Mouse (Mus musculus) embryonic stem cell, embryonic (primary cell): Measurements from ENCODE around the gene Gsdme.

ENCODE experiments used
- CTCF ChIA-PET, 4 experiments: fragments of 300-600 bp in 2 of 4; fragments of 350-600 bp in 2 of 4; sonication (Branson Sonifier 250); formaldehyde crosslinking; loops; one replicate each; lab custom pipeline; 2022; ENCODE audit warnings: inconsistent platforms in 2 of 4; lab: Charles Lee
- POLR2A ChIA-PET, 4 experiments: fragments of 300-600 bp in 2 of 4; fragments of 350-600 bp in 2 of 4; sonication (Branson Sonifier 250); formaldehyde crosslinking; loops; one replicate each; lab custom pipeline; 2022; ENCODE audit warnings: antibody characterized with exemption in 4 of 4, inconsistent platforms in 1 of 4; lab: Charles Lee

The Gsdme gene

GRCm38 (mm10) chr6:50261201-50261921 is 2.3 kb downstream of the Gsdme start:
- ChIA-PET POLR2A (interaction anchor here in 2 of 4 experiments (0.7 to 4.1 kb wide), 9 partner anchors 9 to 194 kb away, joined by 3 to 19 read pairs (median 3); partner anchors contain the start of gene Osbpl3 (in 1 of the 2)), CTCF (interaction anchor here in 3 of 4 experiments (0.6 to 2.3 kb wide), 6 partner anchors 33 to 734 kb away, joined by 3 to 10 read pairs (median 4); no protein-coding TSS in a partner anchor)

- CTCF ChIA-PET: interaction anchor here in 2 of 4 experiments (0.7 to 1.0 kb wide), 2 partner anchors 21 to 22 kb away, joined by 3 to 4 read pairs; no protein-coding TSS in a partner anchor
- POLR2A ChIA-PET: interaction anchor here in 2 of 4 experiments (0.5 to 0.7 kb wide), 2 partner anchors 26 to 830 kb away, joined by 3 read pairs; no protein-coding TSS in a partner anchor
These were observed 8.3 kb downstream of the Gsdme start for GRCm38 (mm10) chr6:50255356-50255755.

- POLR2A ChIA-PET: no interaction called here
- CTCF ChIA-PET: interaction anchor here in 1 of 4 experiments (1.0 kb wide), 1 partner anchor 22 kb away, joined by 3 read pairs; no protein-coding TSS in a partner anchor
These were observed 8.9 kb downstream of the Gsdme start for GRCm38 (mm10) chr6:50254723-50255184.

GRCm38 (mm10) chr6:50252690-50253089 is 11.0 kb downstream of the Gsdme start:
- ChIA-PET CTCF (no interaction called here), POLR2A (interaction anchor here in 1 of 4 experiments (1.2 kb wide), 1 partner anchor 9 kb away, joined by 3 read pairs; no protein-coding TSS in a partner anchor)

DNA sequence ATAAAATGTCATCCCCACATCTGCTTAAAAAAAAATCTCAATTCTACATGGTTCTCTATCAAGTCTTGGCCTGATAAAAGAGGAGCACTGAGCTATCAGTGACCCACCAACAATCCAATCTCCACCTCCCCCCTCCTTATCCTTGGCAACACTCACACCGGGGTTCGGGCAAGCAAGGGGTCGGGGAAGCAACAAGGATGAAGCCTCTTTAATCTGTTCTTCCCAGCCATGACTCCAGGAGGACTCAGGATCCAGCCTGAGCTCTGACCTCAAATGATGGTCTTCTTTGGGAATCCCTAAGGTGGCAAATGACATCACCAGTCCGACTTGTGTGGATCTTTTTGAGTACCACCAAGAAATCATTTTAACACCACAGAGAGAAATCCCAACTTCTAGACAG is 15.9 kb downstream of the Gsdme start:
- CTCF ChIA-PET: no interaction called here
- POLR2A ChIA-PET: interaction anchor here in 1 of 4 experiments (1.5 kb wide), 1 partner anchor 13 kb away, joined by 3 read pairs; no protein-coding TSS in a partner anchor

DNA sequence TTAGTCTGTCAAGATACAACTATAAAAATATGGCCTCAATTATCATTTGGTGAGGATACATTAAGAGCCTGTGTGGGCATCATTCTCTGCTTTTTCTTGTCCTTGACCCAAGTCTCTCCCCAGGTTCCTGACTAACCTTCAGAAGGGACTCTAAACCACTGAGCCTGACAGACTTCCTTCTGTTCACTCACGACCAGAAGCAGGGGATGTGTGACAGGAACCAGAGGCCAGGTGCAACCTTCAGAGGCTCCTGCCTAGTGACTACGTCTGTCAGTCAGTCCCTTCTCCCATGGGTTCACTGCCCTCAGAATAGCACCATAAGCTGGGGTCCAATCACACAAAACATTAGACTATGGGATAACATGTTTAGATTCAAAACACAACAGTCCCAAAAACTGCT is 16.3 kb downstream of the Gsdme start:
- ChIA-PET POLR2A (interaction anchor here in 1 of 4 experiments (1.5 kb wide), 1 partner anchor 12 kb away, joined by 3 read pairs; no protein-coding TSS in a partner anchor), CTCF (no interaction called here)

GRCm38 (mm10) chr6:50244967-50245366 is 18.7 kb downstream of the Gsdme start:
- POLR2A ChIA-PET: interaction anchor here in 2 of 4 experiments (0.6 to 0.7 kb wide), 2 partner anchors 603 to 863 kb away, joined by 3 read pairs; no protein-coding TSS in a partner anchor
- CTCF ChIA-PET: interaction anchor here in 1 of 4 experiments (1.7 kb wide), 1 partner anchor 25 kb away, joined by 6 read pairs; no protein-coding TSS in a partner anchor

GRCm38 (mm10) chr6:50244126-50244525 is 19.5 kb downstream of the Gsdme start:
- POLR2A ChIA-PET: interaction anchor here in 2 of 4 experiments (0.7 to 2.0 kb wide), 2 partner anchors 16 to 864 kb away, joined by 3 to 5 read pairs; no protein-coding TSS in a partner anchor
- CTCF ChIA-PET: interaction anchor here in 2 of 4 experiments (1.0 to 1.7 kb wide), 3 partner anchors 24 to 293 kb away, joined by 3 to 6 read pairs (median 4); no protein-coding TSS in a partner anchor

DNA sequence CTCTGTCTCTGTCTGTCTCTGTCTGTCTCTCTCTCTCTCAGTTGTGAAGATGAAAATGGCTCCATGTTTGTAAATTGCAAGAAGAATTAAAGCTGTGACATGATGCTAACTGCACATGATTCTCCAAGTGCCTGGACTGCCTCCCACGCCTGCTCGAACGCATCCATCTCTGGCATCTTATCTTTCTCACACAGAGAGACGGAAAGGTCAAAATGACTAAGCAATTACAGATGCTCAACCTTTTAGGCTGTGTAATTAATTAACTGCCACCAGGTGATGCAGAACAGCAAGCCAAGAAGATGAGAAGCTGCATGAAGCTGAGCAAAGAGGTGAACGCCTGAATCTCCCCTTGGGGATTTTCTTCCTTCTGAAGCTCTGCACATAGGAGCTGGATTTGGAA is 23.2 kb downstream of the Gsdme start:
- CTCF ChIA-PET: interaction anchor here in 2 of 4 experiments (0.6 to 1.1 kb wide), 2 partner anchors 25 to 54 kb away, joined by 3 read pairs; no protein-coding TSS in a partner anchor
- POLR2A ChIA-PET: interaction anchor here in 1 of 4 experiments (1.3 to 3.2 kb wide), 5 partner anchors 8 to 71 kb away, joined by 3 to 19 read pairs (median 4); no protein-coding TSS in a partner anchor

DNA sequence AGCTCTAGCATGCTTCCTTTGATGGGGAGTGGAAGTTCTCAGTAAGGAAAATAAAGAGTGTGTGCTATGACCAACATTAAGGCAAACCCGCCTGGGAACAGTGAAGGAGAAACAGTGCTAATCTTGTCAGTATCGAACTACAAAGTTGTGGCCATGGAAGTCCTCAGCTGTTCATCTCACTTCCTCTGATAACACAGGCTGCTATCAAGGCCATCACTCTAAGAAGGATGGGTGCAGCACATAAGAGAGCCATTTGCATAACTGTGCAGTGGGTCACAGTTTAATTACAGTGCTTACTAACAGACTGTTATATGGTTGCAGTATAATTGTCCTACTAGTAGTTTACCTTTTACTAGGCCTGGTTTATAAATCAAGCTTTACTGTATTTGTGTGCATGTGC is 23.8 kb downstream of the Gsdme start:
- CTCF ChIA-PET: interaction anchor here in 2 of 4 experiments (0.6 kb wide), 3 partner anchors 296 to 680 kb away, joined by 3 to 17 read pairs (median 6); no protein-coding TSS in a partner anchor
- POLR2A ChIA-PET: interaction anchor here in 1 of 4 experiments (0.5 to 3.2 kb wide), 8 partner anchors 11 to 1100 kb away, joined by 3 to 19 read pairs (median 4); no protein-coding TSS in a partner anchor

DNA sequence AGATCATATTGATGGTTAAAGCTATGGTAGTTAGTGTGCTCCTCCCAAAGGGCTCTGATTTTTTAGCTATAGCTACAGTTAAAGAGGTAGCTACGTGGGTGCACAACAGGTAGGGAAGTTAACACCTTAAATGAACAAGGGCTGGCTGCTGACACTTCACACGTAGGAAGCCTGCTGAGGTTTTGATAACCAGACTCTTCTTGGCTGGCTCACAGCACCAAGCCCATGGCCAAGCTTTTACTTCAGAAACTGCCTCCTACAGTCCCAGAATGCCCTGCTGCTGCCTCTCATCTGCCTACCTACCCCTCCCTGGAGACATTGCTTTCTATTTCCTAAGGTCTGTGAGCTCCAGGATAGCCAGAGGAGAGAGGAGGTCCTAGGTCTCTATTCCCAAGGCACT is 25.7 kb downstream of the Gsdme start:
- POLR2A ChIA-PET: interaction anchor here in 1 of 4 experiments (0.6 kb wide), 1 partner anchor 134 kb away, joined by 3 read pairs; no protein-coding TSS in a partner anchor

DNA sequence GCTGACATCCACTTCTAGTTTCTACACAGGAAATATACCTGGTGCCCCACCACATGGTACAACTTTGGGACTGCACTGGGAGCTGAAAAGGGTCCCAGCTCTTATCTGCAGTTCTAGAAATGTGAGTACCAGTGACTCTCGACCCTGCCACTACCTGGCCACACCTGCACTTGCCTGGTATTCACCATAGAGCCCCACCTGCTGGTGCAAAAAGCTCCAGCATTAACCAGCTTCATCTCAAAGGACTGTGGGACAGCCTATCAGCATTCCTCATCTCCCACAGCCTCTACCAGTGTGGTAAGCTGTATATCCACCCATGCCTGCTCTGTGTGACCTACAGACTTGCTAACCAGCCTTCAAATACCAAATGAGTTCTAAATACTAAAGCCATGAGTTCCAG is 30.7 kb downstream of the Gsdme start:
- CTCF ChIA-PET: interaction anchor here (0.6 to 2.0 kb wide), 16 partner anchors 8 to 303 kb away, joined by 3 to 6 read pairs (median 3); no protein-coding TSS in a partner anchor
- POLR2A ChIA-PET: interaction anchor here in 3 of 4 experiments (0.7 to 1.4 kb wide), 3 partner anchors 8 to 52 kb away, joined by 3 to 5 read pairs (median 3); no protein-coding TSS in a partner anchor

More for the DNA sequence above, 25.7 kb downstream of the Gsdme start:
- CTCF ChIA-PET: interaction anchor here in 1 of 4 experiments (1.3 kb wide), 1 partner anchor 17 kb away, joined by 4 read pairs; no protein-coding TSS in a partner anchor

DNA sequence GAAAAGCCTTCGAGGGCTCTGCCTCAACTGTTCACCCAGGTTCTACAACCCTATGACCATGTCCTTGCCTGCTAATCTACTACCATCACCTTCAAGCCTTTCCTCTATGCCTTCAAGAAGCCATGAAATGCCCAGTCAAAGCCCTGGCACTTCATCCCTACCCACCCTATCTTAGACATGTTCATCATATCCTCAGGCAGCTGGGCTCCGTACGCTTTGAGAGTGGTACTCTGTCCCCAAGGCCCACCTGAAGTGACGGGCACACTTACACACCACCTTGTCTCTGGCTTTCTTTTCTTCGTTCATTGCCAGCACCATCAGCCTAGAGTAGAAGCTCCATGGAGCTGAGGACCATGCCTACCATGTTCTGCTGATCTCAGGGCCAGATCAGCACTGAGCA is 32.4 kb downstream of the Gsdme start:
- ChIA-PET POLR2A (no interaction called here), CTCF (interaction anchor here in 1 of 4 experiments (1.6 to 2.0 kb wide), 2 partner anchors 10 to 11 kb away, joined by 4 to 5 read pairs; no protein-coding TSS in a partner anchor)

DNA sequence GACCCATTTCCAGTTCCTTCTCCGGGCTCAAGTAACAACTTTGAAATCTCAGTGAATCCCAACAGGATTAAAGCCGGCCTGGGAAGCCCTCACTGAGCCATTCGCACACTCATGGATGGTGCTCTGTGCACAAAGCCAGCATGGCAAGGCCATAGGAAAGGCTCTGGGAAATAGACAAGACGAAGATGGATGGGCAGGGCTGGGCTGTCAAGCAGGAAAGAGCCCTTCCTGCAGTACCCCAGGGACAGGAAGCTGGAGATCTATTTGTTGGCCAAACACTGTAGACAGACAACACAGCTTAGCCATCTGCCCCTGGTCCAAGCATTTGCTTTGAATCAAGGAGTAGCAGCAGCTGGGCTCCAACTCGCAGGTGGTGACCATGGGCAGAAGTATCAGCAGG is 35.5 kb downstream of the Gsdme start:
- ChIA-PET CTCF (no interaction called here), POLR2A (no interaction called here)

GRCm38 (mm10) chr6:50225232-50225631 is 38.4 kb downstream of the Gsdme start:
- POLR2A ChIA-PET: no interaction called here
- CTCF ChIA-PET: interaction anchor here in 1 of 4 experiments (0.6 kb wide), 1 partner anchor 320 kb away, joined by 10 read pairs; no protein-coding TSS in a partner anchor

DNA sequence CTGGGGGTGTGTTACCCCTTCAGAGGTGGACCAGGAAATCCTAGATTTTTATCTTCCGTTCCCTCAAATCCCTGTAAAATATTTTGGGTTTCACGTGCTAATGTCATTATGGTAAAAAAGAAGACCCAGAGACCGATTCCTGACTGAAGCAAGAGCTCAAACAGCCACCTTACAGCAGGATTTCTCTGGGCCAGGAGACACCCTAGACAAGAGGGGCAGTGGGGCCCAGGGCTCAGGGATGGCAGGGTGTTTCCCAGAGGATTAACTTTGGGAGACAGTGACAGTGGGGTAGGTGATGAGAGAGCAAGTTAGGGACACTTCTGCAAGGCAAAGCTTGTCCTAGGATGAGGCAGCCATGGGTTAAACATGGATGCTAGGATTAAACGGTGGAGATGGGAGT is 40.1 kb downstream of the Gsdme start:
- CTCF ChIA-PET: interaction anchor here in 1 of 4 experiments (0.9 kb wide), 1 partner anchor 89 kb away, joined by 3 read pairs; no protein-coding TSS in a partner anchor
- POLR2A ChIA-PET: interaction anchor here in 1 of 4 experiments (1.0 kb wide), 1 partner anchor 9 kb away, joined by 3 read pairs; no protein-coding TSS in a partner anchor

- POLR2A ChIA-PET: interaction anchor here in 1 of 4 experiments (1.0 kb wide), 1 partner anchor 10 kb away, joined by 3 read pairs; no protein-coding TSS in a partner anchor
- CTCF ChIA-PET: interaction anchor here in 1 of 4 experiments (0.9 kb wide), 1 partner anchor 89 kb away, joined by 3 read pairs; no protein-coding TSS in a partner anchor
These were observed 40.7 kb downstream of the Gsdme start for GRCm38 (mm10) chr6:50222986-50223385.

DNA sequence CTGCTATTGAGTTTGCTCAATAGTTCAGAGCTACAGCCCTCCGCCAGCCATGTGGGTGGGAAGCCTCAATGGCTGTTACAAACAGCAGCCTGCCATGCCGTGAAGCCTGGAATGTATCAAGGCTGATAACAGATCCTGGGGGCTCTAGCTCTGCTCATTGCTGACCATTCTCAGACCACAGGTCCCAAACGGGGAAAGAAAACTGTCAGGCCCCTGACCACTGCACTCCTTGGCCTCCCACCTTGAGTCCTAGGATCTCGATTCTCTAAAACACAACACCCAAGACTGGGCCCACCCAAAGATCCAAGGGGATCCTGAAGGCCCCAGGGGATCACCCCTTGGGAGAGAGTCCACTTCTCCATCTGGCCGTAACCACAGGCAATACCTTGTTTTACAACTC is 41.3 kb downstream of the Gsdme start:
- CTCF ChIA-PET: interaction anchor here in 2 of 4 experiments (0.7 to 1.0 kb wide), 2 partner anchors 110 to 314 kb away, joined by 3 to 6 read pairs; no protein-coding TSS in a partner anchor
- POLR2A ChIA-PET: interaction anchor here in 1 of 4 experiments (0.6 kb wide), 1 partner anchor 8 kb away, joined by 5 read pairs; no protein-coding TSS in a partner anchor
